Mouse (Mus musculus) MEL (cell line): ENCODE results near the gene Acad11. TPM values are rescaled to one million over a fixed set of nuclear protein-coding genes. Genes with fewer than 3 reads are reported as not detected.

Experiments used
- DNase-seq: peaks from one replicate; pipeline ENCODE4 v3.0.0; 2011; ENCODE audit warnings: low read depth, low spot score
- H3K27ac ChIP-seq: 2 replicates; pipeline ENCODE4 v1.5.1; 2012; ENCODE audit warnings: low read depth, mild to moderate bottlenecking, control low read depth, low read length, moderate library complexity; ENCODE audit not compliant: control insufficient read depth
- H3K27me3 ChIP-seq, 2 experiments: fragments of 150-350 bp in 1 of 2; sonication (generic) in 1 of 2; 2 replicates each; pipeline ENCODE4 v1.6.1; 2012; ENCODE audit warnings: low read length in 2 of 2, mild to moderate bottlenecking in 2 of 2, improper control_type of control experiment in 1 of 2, moderate library complexity in 1 of 2; ENCODE audit not compliant: insufficient read depth in 2 of 2, control insufficient read depth in 1 of 2
- H3K36me3 ChIP-seq, 2 experiments: 2 replicates each; pipeline ENCODE4 v1.6.1; 2012 to 2014; ENCODE audit warnings: low read length in 2 of 2, improper control_type of control experiment in 1 of 2, inconsistent platforms in 1 of 2, mild to moderate bottlenecking in 1 of 2; ENCODE audit not compliant: insufficient read depth in 2 of 2, control insufficient read depth in 1 of 2
- H3K4me1 ChIP-seq, 2 experiments: fragments of 150-350 bp in 1 of 2; sonication (generic) in 1 of 2; 2 replicates each; pipeline ENCODE4 v1.6.1; 2012; ENCODE audit warnings: low read length in 2 of 2, improper control_type of control experiment in 1 of 2, mild to moderate bottlenecking in 1 of 2; ENCODE audit not compliant: insufficient read depth in 2 of 2, control insufficient read depth in 1 of 2
- H3K4me3 ChIP-seq, 2 experiments: fragments of 150-350 bp in 1 of 2; sonication (generic) in 1 of 2; 2 replicates each; pipeline ENCODE4 v1.5.1; 2012; ENCODE audit warnings: low read depth in 2 of 2, low read length in 2 of 2, mild to moderate bottlenecking in 2 of 2, moderate library complexity in 2 of 2, control low read depth in 1 of 2, improper control_type of control experiment in 1 of 2; ENCODE audit not compliant: control insufficient read depth in 1 of 2, insufficient read depth in 1 of 2
- H3K79me2 ChIP-seq: 2 replicates; pipeline ENCODE4 v1.6.1; 2012; ENCODE audit warnings: mild to moderate bottlenecking, low read length, moderate library complexity; ENCODE audit not compliant: control insufficient read depth, poor library complexity, insufficient read depth
- H3K9ac ChIP-seq: 2 replicates; pipeline ENCODE4 v1.6.1; 2012; ENCODE audit warnings: low read depth, mild to moderate bottlenecking, control low read depth, low read length, moderate library complexity; ENCODE audit not compliant: control insufficient read depth, poor library complexity, severe bottlenecking
- H3K9me3 ChIP-seq: fragments of 150-350 bp; sonication (generic); replicated peaks from 2 replicates; pipeline ENCODE4 v1.6.1; 2012; ENCODE audit warnings: mild to moderate bottlenecking, low read length, improper control_type of control experiment, moderate library complexity; ENCODE audit not compliant: insufficient read depth
- BHLHE40 ChIP-seq: IDR thresholded peaks from 2 replicates; pipeline ENCODE4 v1.6.1; 2012; ENCODE audit warnings: low read depth, mild to moderate bottlenecking, inconsistent platforms, low read length, improper control_type of control experiment, borderline replicate concordance
- CHD1 ChIP-seq: IDR thresholded peaks from 2 replicates; pipeline ENCODE4 v1.6.1; 2012; ENCODE audit warnings: low read depth, mild to moderate bottlenecking, inconsistent platforms, low read length, improper control_type of control experiment
- CHD2 ChIP-seq: IDR thresholded peaks from 2 replicates; pipeline ENCODE4 v1.6.1; 2011; ENCODE audit warnings: low read length, improper control_type of control experiment
- CTCF ChIP-seq, 3 experiments: IDR thresholded peaks in 2 of 3; conservative IDR thresholded peaks in 1 of 3; 2 replicates each; pipeline ENCODE4 v1.5.1; 2011 to 2012; ENCODE audit warnings: low read length in 3 of 3, low read depth in 2 of 3, mild to moderate bottlenecking in 2 of 3, improper control_type of control experiment in 1 of 3, inconsistent platforms in 1 of 3, mixed read lengths in 1 of 3, moderate library complexity in 1 of 3; ENCODE audit not compliant: control insufficient read depth in 1 of 3, insufficient read depth in 1 of 3, poor library complexity in 1 of 3, severe bottlenecking in 1 of 3
- E2F4 ChIP-seq: IDR thresholded peaks from 2 replicates; pipeline ENCODE4 v1.6.1; 2011; ENCODE audit warnings: low read depth, low read length, improper control_type of control experiment, borderline replicate concordance
- EP300 ChIP-seq, 2 experiments: IDR thresholded peaks; 2 replicates each; pipeline ENCODE4 v1.6.1; 2011; ENCODE audit warnings: improper control_type of control experiment in 2 of 2, low read length in 2 of 2, low read depth in 1 of 2, mild to moderate bottlenecking in 1 of 2
- GABPA ChIP-seq: IDR thresholded peaks from 2 replicates; pipeline ENCODE4 v1.6.1; 2012; ENCODE audit warnings: low read depth, mild to moderate bottlenecking, inconsistent platforms, low read length, improper control_type of control experiment, moderate library complexity
- GATA1 ChIP-seq: IDR thresholded peaks from 2 replicates; pipeline ENCODE4 v1.6.1; 2011; ENCODE audit warnings: low read depth, low read length, improper control_type of control experiment
- HCFC1 ChIP-seq: IDR thresholded peaks from 2 replicates; pipeline ENCODE4 v1.6.1; 2012; ENCODE audit warnings: low read depth, mild to moderate bottlenecking, inconsistent platforms, low read length, improper control_type of control experiment, moderate library complexity
- KAT2A ChIP-seq: conservative IDR thresholded peaks from 2 replicates; pipeline ENCODE4 v1.6.1; 2012; ENCODE audit warnings: low read depth, low read length, improper control_type of control experiment, inconsistent platforms
- MAFK ChIP-seq: IDR thresholded peaks from 2 replicates; pipeline ENCODE4 v1.6.1; 2011; ENCODE audit warnings: low read depth, mild to moderate bottlenecking, low read length, improper control_type of control experiment, borderline replicate concordance
- MAX ChIP-seq: IDR thresholded peaks from 2 replicates; pipeline ENCODE4 v1.6.1; 2011; ENCODE audit warnings: low read length, improper control_type of control experiment
- MAZ ChIP-seq: IDR thresholded peaks from 2 replicates; pipeline ENCODE4 v1.6.1; 2012; ENCODE audit warnings: low read depth, mild to moderate bottlenecking, inconsistent platforms, low read length, improper control_type of control experiment
- MEF2A ChIP-seq: IDR thresholded peaks from 2 replicates; pipeline ENCODE4 v1.6.1; 2014; ENCODE audit warnings: low read depth, mild to moderate bottlenecking, inconsistent platforms, low read length, improper control_type of control experiment; ENCODE audit not compliant: poor library complexity, insufficient replicate concordance, severe bottlenecking; ENCODE audit errors: extremely low read depth
- MXI1 ChIP-seq: IDR thresholded peaks from 2 replicates; pipeline ENCODE4 v1.6.1; 2011; ENCODE audit warnings: mild to moderate bottlenecking, low read depth, low read length, improper control_type of control experiment
- MYB ChIP-seq: IDR thresholded peaks from 2 replicates; pipeline ENCODE4 v1.6.1; 2011; ENCODE audit warnings: mild to moderate bottlenecking, low read depth, low read length, improper control_type of control experiment
- MYC ChIP-seq: IDR thresholded peaks from 2 replicates; pipeline ENCODE4 v1.6.1; 2011; ENCODE audit warnings: low read depth, mild to moderate bottlenecking, low read length, improper control_type of control experiment, moderate library complexity
- NELFE ChIP-seq: IDR thresholded peaks from 2 replicates; pipeline ENCODE4 v1.6.1; 2011; ENCODE audit warnings: low read depth, low read length, improper control_type of control experiment
- NRF1 ChIP-seq: IDR thresholded peaks from 2 replicates; pipeline ENCODE4 v1.6.1; 2014; ENCODE audit warnings: low read depth, mild to moderate bottlenecking, inconsistent platforms, low read length, improper control_type of control experiment, moderate library complexity; ENCODE audit not compliant: poor library complexity, insufficient read depth, severe bottlenecking
- POLR2A ChIP-seq, 2 experiments: IDR thresholded peaks; 2 replicates each; pipeline ENCODE4 v1.6.1; 2011 to 2012; ENCODE audit warnings: low read length in 2 of 2, mild to moderate bottlenecking in 2 of 2, control low read depth in 1 of 2, improper control_type of control experiment in 1 of 2, low read depth in 1 of 2, moderate library complexity in 1 of 2; ENCODE audit not compliant: control insufficient read depth in 1 of 2, insufficient read depth in 1 of 2, poor library complexity in 1 of 2
- POLR2AphosphoS5 ChIP-seq: IDR thresholded peaks from 2 replicates; pipeline ENCODE4 v1.6.1; 2012; ENCODE audit warnings: low read depth, borderline replicate concordance, mild to moderate bottlenecking, inconsistent platforms, low read length, moderate library complexity, mixed read lengths
- RAD21 ChIP-seq: IDR thresholded peaks from 2 replicates; pipeline ENCODE4 v1.6.1; 2011; ENCODE audit warnings: mild to moderate bottlenecking, low read depth, low read length, improper control_type of control experiment
- SIN3A ChIP-seq: IDR thresholded peaks from 2 replicates; pipeline ENCODE4 v1.6.1; 2012; ENCODE audit warnings: low read length, improper control_type of control experiment, inconsistent platforms
- SMC3 ChIP-seq: IDR thresholded peaks from 2 replicates; pipeline ENCODE4 v1.6.1; 2011; ENCODE audit warnings: low read depth, low read length, improper control_type of control experiment
- TAL1 ChIP-seq: IDR thresholded peaks from 2 replicates; pipeline ENCODE4 v1.6.1; 2012; ENCODE audit warnings: mild to moderate bottlenecking, inconsistent platforms, low read length, moderate library complexity, mixed read lengths
- TBP ChIP-seq: IDR thresholded peaks from 2 replicates; pipeline ENCODE4 v1.8.0; 2011; ENCODE audit warnings: low read depth, low read length, improper control_type of control experiment
- TCF12 ChIP-seq: IDR thresholded peaks from 2 replicates; pipeline ENCODE4 v1.6.1; 2014; ENCODE audit warnings: low read depth, mild to moderate bottlenecking, inconsistent platforms, low read length, improper control_type of control experiment, moderate library complexity
- UBTF ChIP-seq: IDR thresholded peaks from 2 replicates; pipeline ENCODE4 v1.6.1; 2012; ENCODE audit warnings: low read depth, mild to moderate bottlenecking, inconsistent platforms, low read length, improper control_type of control experiment, moderate library complexity, borderline replicate concordance; ENCODE audit not compliant: insufficient read depth
- USF1 ChIP-seq: IDR thresholded peaks from 2 replicates; pipeline ENCODE4 v1.6.1; 2014; ENCODE audit warnings: low read depth, mild to moderate bottlenecking, inconsistent platforms, low read length, improper control_type of control experiment, moderate library complexity
- ZC3H11A ChIP-seq: IDR thresholded peaks from 2 replicates; pipeline ENCODE4 v1.6.1; 2012; ENCODE audit warnings: low read depth, mild to moderate bottlenecking, inconsistent platforms, low read length, improper control_type of control experiment
- ZKSCAN1 ChIP-seq: IDR thresholded peaks from 2 replicates; pipeline ENCODE4 v1.6.1; 2012; ENCODE audit warnings: low read depth, mild to moderate bottlenecking, inconsistent platforms, low read length, improper control_type of control experiment, moderate library complexity
- ZMIZ1 ChIP-seq: IDR thresholded peaks from 2 replicates; pipeline ENCODE4 v1.6.1; 2012; ENCODE audit warnings: low read depth, mild to moderate bottlenecking, inconsistent platforms, low read length, improper control_type of control experiment, moderate library complexity
- ZNF384 ChIP-seq: IDR thresholded peaks from 2 replicates; pipeline ENCODE4 v1.6.1; 2012; ENCODE audit warnings: low read depth, mild to moderate bottlenecking, inconsistent platforms, low read length, improper control_type of control experiment
- polyA plus RNA-seq, 2 experiments: library from polyadenylated mRNA; stranded (reverse) in 1 of 2; unstranded in 1 of 2; fragments of >175 nt in 1 of 2; fragments of >200 nt in 1 of 2; gene quantifications; 2 replicates each; pipeline versions ENCODE4 v1.2.1 to v1.2.4; 2012; ENCODE audit warnings: low replicate concordance in 2 of 2, low read depth in 1 of 2; ENCODE audit not compliant: insufficient read length in 2 of 2, insufficient read depth in 1 of 2, missing spikeins in 1 of 2
- total RNA-seq: library from RNA; depleted of rRNA; stranded (reverse); fragments of 300-350 nt; gene quantifications from 2 replicates; pipeline ENCODE4 v1.2.3, GENCODE M21; 2012; rRNA removed

The Acad11 gene
- 14.3 and 16.0 TPM in 2 replicates for total RNA-seq
- 10 to 100 TPM in 1 of 2 experiments, not detected in 1; 14.2 TPM for polyA plus RNA-seq

- Histone ChIP-seq H3K27me3 (no peaks in the 10 kb centered on the region), H3K79me2 (peaks cover 17% of the 10 kb centered on the region), H3K4me3 (peak within 1 kb of the TSS; percentile 87 to 90), H3K4me1 (peaks cover 0 to 6% of the 10 kb centered on the region in 2 experiments; a peak in 2 of 4 replicates), H3K36me3 (peaks cover 0 to 10% of the 10 kb centered on the region in 2 experiments; a peak in 1 of 4 replicates), H3K9ac (peak within 1 kb of the TSS; percentile 88), H3K27ac (peak within 1 kb of the TSS; percentile 78), H3K9me3 (no peaks in the 10 kb centered on the region)
- TF ChIP-seq NELFE (peak; percentile 74), ZMIZ1 (peak; percentile 66; the same call in 1 of the 2 replicates), UBTF (no peak), ZKSCAN1 (no peak), MXI1 (no peak; the same call in none of the 2 replicates), MAX (peak; percentile 60), CHD2 (no peak), MAFK (no peak), MEF2A (no peak), TAL1 (no peak), TCF12 (peak; percentile 2; the same call in 1 of the 2 replicates), ZNF384 (peak; percentile 95), TBP (peak; percentile 66; the same call in 1 of the 2 replicates), POLR2A (IDR thresholded peaks at IDR 0.05; ENCODE audit: control insufficient read depth in 1 of 2, insufficient read depth in 1 of 2, low read depth in 1 of 2, low read length in 2 of 2, poor library complexity in 1 of 2) (peak; percentile 53 to 69), MYC (peak; percentile 87), CTCF (IDR thresholded peaks at IDR 0.05 in 2 of 3, conservative IDR thresholded peaks at IDR 0.05 in 1 of 3; ENCODE audit: control insufficient read depth in 1 of 3, insufficient read depth in 1 of 3, low read depth in 2 of 3, low read length in 3 of 3, poor library complexity in 1 of 3, severe bottlenecking in 1 of 3) (no peak), KAT2A (no peak; the same call in 1 of the 2 replicates), MYB (no peak), ZC3H11A (no peak), USF1 (no peak), HCFC1 (peak; percentile 89), CHD1 (no peak), GATA1 (no peak), MAZ (no peak), BHLHE40 (no peak), POLR2AphosphoS5 (no peak), GABPA (no peak), E2F4 (no peak), EP300 (IDR thresholded peaks at IDR 0.05; ENCODE audit: low read depth in 1 of 2, low read length in 2 of 2) (no peak), RAD21 (no peak), SIN3A (peak; percentile 61), SMC3 (no peak), NRF1 (peak; percentile 37; the same call in 1 of the 2 replicates)
- DNase-seq = peak; percentile 94
These were observed at the start of gene Acad11 for GRCm38 (mm10) chr9:104063244-104063961. TSS of gene Acad11 (plus strand) at chr9:104063377.
